Mouse (Mus musculus): ENCODE measurements around the gene Nceh1. TPM values are rescaled to one million over a fixed set of nuclear protein-coding genes. Genes with fewer than 3 reads are reported as not detected.
A peak's percentile ranks its signal among the peaks of the same experiment; 100 is the strongest.

Nceh1 gene
- polyA plus RNA-seq, 1 experiment, result 6.2 TPM

DNA sequence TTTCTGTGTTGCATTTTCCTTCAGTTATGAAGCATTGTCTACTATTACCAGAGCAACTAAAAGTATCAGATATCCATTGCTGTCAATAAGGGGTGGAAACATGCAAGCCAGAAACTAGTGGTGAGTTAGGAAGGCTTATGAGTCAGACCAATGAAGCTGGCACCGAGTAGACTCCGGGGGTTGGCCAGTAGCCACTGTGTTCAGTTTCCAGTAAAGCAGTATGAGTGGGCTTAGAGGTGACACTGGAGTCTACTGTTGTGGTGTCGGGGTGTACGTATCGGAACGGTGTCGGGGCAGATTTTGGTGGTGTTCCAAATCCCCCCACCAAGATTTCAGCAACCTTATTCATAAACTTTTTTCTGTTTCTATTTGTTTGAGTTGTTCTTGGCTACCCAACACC, 128.2 kb downstream of the Nceh1 start:
- Histone ChIP-seq H3K4me2 (ENCODE audit: low read depth) (no peak overlapping the region), H3ac (ENCODE audit: control insufficient read depth, insufficient read length) (no peak overlapping the region), H3K79me2 (ENCODE audit: control insufficient read depth, insufficient read depth) (no peaks in the 10 kb centered on the region), H3K4me3 (no peak overlapping the region), H3K36me3 (ENCODE audit: control insufficient read depth, insufficient read depth) (no peaks in the 10 kb centered on the region), H3K27me3 (ENCODE audit: control insufficient read depth, insufficient read depth, insufficient read length) (no peaks in the 10 kb centered on the region)
- no peak for TF ChIP-seq MYOG (IDR thresholded peaks at IDR 0.05; ENCODE audit: control insufficient read depth in 1 of 3, insufficient read depth in 1 of 3, insufficient read length in 2 of 3, low read depth in 2 of 3)
- no peak for TF ChIP-seq POLR2AphosphoS2 (IDR thresholded peaks at IDR 0.05; ENCODE audit: insufficient read length, low read depth)
- TF ChIP-seq POLR2A (IDR thresholded peaks at IDR 0.05; ENCODE audit: insufficient read length, low read depth), result no peak
- TF ChIP-seq SRF (IDR thresholded peaks at IDR 0.05; ENCODE audit: control insufficient read depth, insufficient read length, low read depth), result no peak

DNA sequence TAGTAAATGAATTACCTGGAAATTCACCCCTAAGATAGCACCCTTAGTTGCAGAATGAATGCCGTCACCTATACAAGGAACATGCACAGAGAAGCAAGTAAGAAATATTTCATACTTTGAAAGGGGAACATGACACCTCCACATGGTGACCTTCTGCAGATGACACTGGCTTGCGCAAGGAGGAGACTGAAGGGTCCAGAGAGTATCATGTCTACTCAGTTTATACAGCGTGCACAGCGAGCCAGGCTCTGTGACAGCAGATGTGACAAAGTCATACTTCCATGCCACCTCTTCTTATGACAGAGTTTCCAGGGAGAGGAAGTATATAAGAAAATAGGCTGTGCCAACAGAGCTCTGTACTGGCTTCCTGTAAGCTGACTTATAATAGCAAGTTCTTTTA, 128.7 kb downstream of the Nceh1 start:
- no peak overlapping the region for H3K4me2 ChIP-seq (ENCODE audit: low read depth)

DNA sequence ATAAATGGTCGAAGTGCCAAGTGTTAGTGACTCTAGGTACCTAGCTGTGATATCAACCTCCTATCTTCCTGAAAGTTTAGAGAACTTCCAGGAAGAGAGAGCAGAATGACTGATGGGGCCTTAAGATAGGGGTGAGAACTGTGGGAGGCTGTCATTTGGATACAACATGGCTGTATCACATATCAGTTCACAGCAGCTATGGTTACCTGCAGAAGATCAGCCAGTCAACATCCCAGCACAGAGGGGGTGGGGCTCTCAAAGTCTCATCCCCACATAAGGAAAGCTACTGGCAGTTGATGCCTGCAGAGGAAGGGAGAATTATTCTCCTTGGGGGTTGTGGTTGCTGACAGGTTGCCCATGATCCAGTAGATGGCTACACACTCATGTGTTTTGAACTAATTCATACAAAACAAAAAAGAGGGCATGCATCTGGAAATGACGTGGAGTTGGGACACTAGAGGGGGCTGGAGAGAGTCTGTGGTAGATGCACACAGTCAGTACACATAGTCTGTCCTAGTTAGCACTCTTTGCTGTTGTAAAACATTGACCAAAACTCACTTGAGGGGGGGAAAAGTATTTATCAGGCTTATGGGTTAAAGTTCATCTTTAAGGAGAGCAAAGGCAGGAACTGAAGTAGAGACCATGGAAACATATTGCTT, 131.9 kb downstream of the Nceh1 start:
- Histone ChIP-seq H3K79me2 (ENCODE audit: control insufficient read depth, insufficient read depth) (no peaks in the 10 kb centered on the region), H3K27me3 (ENCODE audit: control insufficient read depth, insufficient read depth, insufficient read length) (no peaks in the 10 kb centered on the region), H3ac (ENCODE audit: control insufficient read depth, insufficient read length) (no peak overlapping the region), H3K4me2 (ENCODE audit: low read depth) (no peak overlapping the region), H3K4me3 (no peak overlapping the region), H3K36me3 (ENCODE audit: control insufficient read depth, insufficient read depth) (no peaks in the 10 kb centered on the region)
- no peak for TF ChIP-seq CEBPB (IDR thresholded peaks at IDR 0.05; ENCODE audit: insufficient read depth, poor library complexity, severe bottlenecking)
- no peak for TF ChIP-seq TCF3 (IDR thresholded peaks at IDR 0.05; ENCODE audit: insufficient read length, low read depth)
- no peak for TF ChIP-seq MYOG (IDR thresholded peaks at IDR 0.05; ENCODE audit: control insufficient read depth in 1 of 3, insufficient read depth in 1 of 3, insufficient read length in 2 of 3, low read depth in 2 of 3)
- TF ChIP-seq TCF12 (IDR thresholded peaks at IDR 0.05; ENCODE audit: insufficient read depth, poor library complexity, severe bottlenecking), result no peak
- TF ChIP-seq SRF (IDR thresholded peaks at IDR 0.05; ENCODE audit: control insufficient read depth, insufficient read length, low read depth), result no peak
- TF ChIP-seq POLR2AphosphoS2 (IDR thresholded peaks at IDR 0.05; ENCODE audit: insufficient read length, low read depth), result no peak
- no peak for TF ChIP-seq POLR2A (IDR thresholded peaks at IDR 0.05; ENCODE audit: insufficient read length, low read depth)
- TF ChIP-seq REST (IDR thresholded peaks at IDR 0.05; ENCODE audit: insufficient read depth, insufficient read length), result no peak
- no peak for TF ChIP-seq MAX (IDR thresholded peaks at IDR 0.05; ENCODE audit: low read depth)
- TF ChIP-seq MYOD1 (IDR thresholded peaks at IDR 0.05; ENCODE audit: control insufficient read depth in 1 of 3, insufficient read length in 2 of 3, low read depth in 2 of 3), result no peak
- no peak for TF ChIP-seq USF1 (IDR thresholded peaks at IDR 0.05; ENCODE audit: low read depth)
- TF ChIP-seq E2F4 (IDR thresholded peaks at IDR 0.05; ENCODE audit: insufficient read depth), result no peak

More for the DNA sequence above, 128.7 kb downstream of the Nceh1 start:
- Histone ChIP-seq H3K4me3 (no peak overlapping the region), H3ac (ENCODE audit: control insufficient read depth, insufficient read length) (no peak overlapping the region), H3K79me2 (ENCODE audit: control insufficient read depth, insufficient read depth) (no peaks in the 10 kb centered on the region), H3K27me3 (ENCODE audit: control insufficient read depth, insufficient read depth, insufficient read length) (no peaks in the 10 kb centered on the region), H3K36me3 (ENCODE audit: control insufficient read depth, insufficient read depth) (no peaks in the 10 kb centered on the region)
- TF ChIP-seq TCF12 (IDR thresholded peaks at IDR 0.05; ENCODE audit: insufficient read depth, poor library complexity, severe bottlenecking), result no peak
- no peak for TF ChIP-seq CEBPB (IDR thresholded peaks at IDR 0.05; ENCODE audit: insufficient read depth, poor library complexity, severe bottlenecking)
- TF ChIP-seq MYOG (IDR thresholded peaks at IDR 0.05; ENCODE audit: control insufficient read depth in 1 of 3, insufficient read depth in 1 of 3, insufficient read length in 2 of 3, low read depth in 2 of 3), result no peak
- no peak for TF ChIP-seq MYOD1 (IDR thresholded peaks at IDR 0.05; ENCODE audit: control insufficient read depth in 1 of 3, insufficient read length in 2 of 3, low read depth in 2 of 3)
- TF ChIP-seq REST (IDR thresholded peaks at IDR 0.05; ENCODE audit: insufficient read depth, insufficient read length), result no peak
- no peak for TF ChIP-seq E2F4 (IDR thresholded peaks at IDR 0.05; ENCODE audit: insufficient read depth)
- TF ChIP-seq POLR2AphosphoS2 (IDR thresholded peaks at IDR 0.05; ENCODE audit: insufficient read length, low read depth), result no peak
- no peak for TF ChIP-seq USF1 (IDR thresholded peaks at IDR 0.05; ENCODE audit: low read depth)
- TF ChIP-seq POLR2A (IDR thresholded peaks at IDR 0.05; ENCODE audit: insufficient read length, low read depth), result no peak
- TF ChIP-seq TCF3 (IDR thresholded peaks at IDR 0.05; ENCODE audit: insufficient read length, low read depth), result no peak
- no peak for TF ChIP-seq MAX (IDR thresholded peaks at IDR 0.05; ENCODE audit: low read depth)
- TF ChIP-seq SRF (IDR thresholded peaks at IDR 0.05; ENCODE audit: control insufficient read depth, insufficient read length, low read depth), result no peak

DNA sequence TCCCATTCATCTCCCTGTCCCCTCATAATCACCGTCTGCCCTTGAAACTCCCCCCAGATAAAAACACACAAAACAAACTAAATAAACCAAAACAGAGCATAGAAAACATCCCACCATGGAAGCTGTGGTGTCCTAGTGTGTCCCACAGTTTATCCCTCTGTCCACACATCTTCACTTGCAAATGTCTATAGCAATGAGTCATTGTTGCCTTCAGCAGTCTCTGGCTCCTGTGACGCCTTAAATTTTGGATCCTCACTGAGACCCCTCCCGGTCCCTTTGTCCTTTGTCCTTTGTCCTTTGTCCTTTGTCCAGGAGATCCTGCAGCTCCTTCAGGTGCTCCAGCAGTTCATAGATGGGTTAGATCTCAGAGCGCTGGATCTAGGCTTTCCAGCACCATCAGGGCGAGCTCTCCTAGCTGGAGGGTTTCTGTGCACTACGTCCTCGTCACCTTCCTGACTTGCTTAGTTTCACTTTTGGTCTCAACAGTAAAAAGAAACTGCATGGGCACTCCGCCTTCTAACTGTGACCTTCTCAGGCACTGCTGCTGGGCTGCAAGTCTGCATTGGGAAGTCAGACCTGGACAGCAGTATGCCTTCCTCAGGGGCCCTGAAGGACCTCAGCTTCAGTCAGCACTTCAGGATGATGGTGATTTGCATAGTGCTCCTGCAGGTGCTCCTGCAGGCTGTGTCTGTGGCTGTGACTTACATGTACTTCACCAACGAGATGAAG, 134.0 kb downstream of the Nceh1 start, which contains the start of gene Tnfsf10:
Tnfsf10 (plus strand) TSS at position 470 of the 729 bp plus-strand sequence.
- Histone ChIP-seq H3K4me3 (peak within 1 kb of the TSS; percentile 5), H3K79me2 (ENCODE audit: control insufficient read depth, insufficient read depth) (no peaks in the 10 kb centered on the region), H3K36me3 (ENCODE audit: control insufficient read depth, insufficient read depth) (no peaks in the 10 kb centered on the region), H3K4me2 (ENCODE audit: low read depth) (peak within 1 kb of the TSS; percentile 81), H3ac (ENCODE audit: control insufficient read depth, insufficient read length) (no peak within 1 kb of the TSS), H3K27me3 (ENCODE audit: control insufficient read depth, insufficient read depth, insufficient read length) (no peaks in the 10 kb centered on the region)
- TF ChIP-seq MYOG (IDR thresholded peaks at IDR 0.05; ENCODE audit: control insufficient read depth in 1 of 3, insufficient read depth in 1 of 3, insufficient read length in 2 of 3, low read depth in 2 of 3) (no peak), REST (IDR thresholded peaks at IDR 0.05; ENCODE audit: insufficient read depth, insufficient read length) (no peak), MAX (IDR thresholded peaks at IDR 0.05; ENCODE audit: low read depth) (no peak), POLR2A (IDR thresholded peaks at IDR 0.05; ENCODE audit: insufficient read length, low read depth) (no peak), E2F4 (IDR thresholded peaks at IDR 0.05; ENCODE audit: insufficient read depth) (no peak), USF1 (IDR thresholded peaks at IDR 0.05; ENCODE audit: low read depth) (no peak), SRF (IDR thresholded peaks at IDR 0.05; ENCODE audit: control insufficient read depth, insufficient read length, low read depth) (no peak), CEBPB (IDR thresholded peaks at IDR 0.05; ENCODE audit: insufficient read depth, poor library complexity, severe bottlenecking) (no peak), TCF12 (IDR thresholded peaks at IDR 0.05; ENCODE audit: insufficient read depth, poor library complexity, severe bottlenecking) (no peak), POLR2AphosphoS2 (IDR thresholded peaks at IDR 0.05; ENCODE audit: insufficient read length, low read depth) (no peak), MYOD1 (IDR thresholded peaks at IDR 0.05; ENCODE audit: control insufficient read depth in 1 of 3, insufficient read length in 2 of 3, low read depth in 2 of 3) (no peak), TCF3 (IDR thresholded peaks at IDR 0.05; ENCODE audit: insufficient read length, low read depth) (no peak)

All from myocyte (in vitro differentiated cells).